Mouse (Mus musculus) liver, embryonic 12.5 days (tissue): ENCODE data around the gene Il17ra. TPM values are rescaled to one million over a fixed set of nuclear protein-coding genes. Genes with fewer than 3 reads are reported as not detected.

ENCODE experiments used
- ATAC-seq: fragments of 200-750 bp; cut with Nextera tagmentation; 2 replicates; pipeline ENCODE4 v1.8.0; 2017; ENCODE audit warnings: moderate number of reproducible peaks, mild to moderate bottlenecking, moderate library complexity
- H3K27ac ChIP-seq: fragments of 300-500 bp; sonication (generic); 2 replicates; pipeline ENCODE4 v1.5.1; 2016; ENCODE audit warnings: mild to moderate bottlenecking
- H3K27me3 ChIP-seq: fragments of 300-500 bp; sonication (generic); replicated peaks from 2 replicates; pipeline ENCODE4 v1.6.1; 2016; ENCODE audit warnings: mild to moderate bottlenecking, moderate library complexity
- H3K36me3 ChIP-seq: fragments of 300-500 bp; sonication (generic); 2 replicates; pipeline ENCODE4 v1.6.1; 2016; ENCODE audit warnings: mild to moderate bottlenecking, moderate library complexity
- H3K4me1 ChIP-seq: fragments of 300-500 bp; sonication (generic); 2 replicates; pipeline ENCODE4 v1.6.1; 2016
- H3K4me2 ChIP-seq: fragments of 300-500 bp; sonication (generic); 2 replicates; pipeline ENCODE4 v1.6.1; 2016; ENCODE audit warnings: mild to moderate bottlenecking, moderate library complexity
- H3K4me3 ChIP-seq: fragments of 300-500 bp; sonication (generic); 2 replicates; pipeline ENCODE4 v1.5.1; 2016; ENCODE audit warnings: mild to moderate bottlenecking, moderate library complexity
- H3K9ac ChIP-seq: fragments of 300-500 bp; sonication (generic); 2 replicates; pipeline ENCODE4 v1.6.1; 2016; ENCODE audit warnings: mild to moderate bottlenecking, moderate library complexity
- H3K9me3 ChIP-seq: fragments of 300-500 bp; sonication (generic); replicated peaks from 2 replicates; pipeline ENCODE4 v1.6.1; 2016; ENCODE audit warnings: mild to moderate bottlenecking, moderate library complexity
- WGBS: fragments of 180-500 bp; shearing (Covaris S2); methylation state at CpG from one replicate; pipeline ENCODE4 v1.1.7; 2016; ENCODE audit not compliant: insufficient replicate concordance; 5-methylcytosine and 5-hydroxymethylcytosine counted together
- polyA plus RNA-seq: library from polyadenylated mRNA; unstranded; fragments of >200 nt; fragmentation: Nextera tagmentation; extraction: Ambion mirVana; gene quantifications from 2 replicates; pipeline ENCODE4 v1.2.1, GENCODE M21; 2016

The Il17ra gene
- polyA plus RNA-seq, result 13.3 and 14.8 TPM in 2 replicates

DNA sequence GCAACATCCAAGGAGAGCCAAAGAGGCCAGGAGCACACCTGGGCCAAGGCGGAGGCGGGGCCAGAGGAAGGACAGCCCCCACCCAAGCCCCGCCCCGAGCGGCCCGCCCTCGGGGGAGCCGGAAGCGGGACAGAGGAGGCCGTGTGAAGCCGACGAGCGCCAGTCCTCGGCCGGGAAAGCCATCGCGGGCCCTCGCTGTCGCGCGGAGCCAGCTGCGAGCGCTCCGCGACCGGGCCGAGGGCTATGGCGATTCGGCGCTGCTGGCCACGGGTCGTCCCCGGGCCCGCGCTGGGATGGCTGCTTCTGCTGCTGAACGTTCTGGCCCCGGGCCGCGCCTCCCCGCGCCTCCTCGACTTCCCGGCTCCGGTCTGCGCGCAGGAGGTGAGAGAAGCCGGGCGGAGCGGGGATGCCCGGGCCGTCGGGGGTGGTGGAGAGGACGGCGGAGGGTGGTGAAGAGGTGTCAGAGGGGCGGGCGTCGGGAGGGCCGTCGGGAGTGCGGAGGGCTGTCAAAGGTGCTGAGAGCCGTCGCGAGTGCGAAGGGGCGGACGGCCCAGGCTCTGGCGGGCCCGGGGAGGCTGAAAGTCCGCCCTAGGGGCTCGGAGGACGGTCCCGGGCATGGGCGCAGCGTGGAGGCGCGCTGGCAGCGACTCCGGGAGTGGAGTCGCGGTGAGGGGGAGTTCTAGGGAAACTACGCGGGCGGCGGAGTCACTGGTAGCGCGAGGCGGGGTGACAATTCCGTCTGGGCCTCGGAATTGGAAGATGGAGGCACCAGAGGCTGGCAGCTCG lies at the start of gene Il17ra:
Gene Il17ra (plus strand): TSS at position 162 of the 786 bp plus-strand sequence.
- Histone ChIP-seq H3K27ac (peak within 1 kb of the TSS; percentile 81), H3K9me3 (no peaks in the 10 kb centered on the region), H3K27me3 (peaks cover 15% of the 10 kb centered on the region), H3K4me3 (peak within 1 kb of the TSS; percentile 80), H3K36me3 (no peaks in the 10 kb centered on the region), H3K4me2 (peak within 1 kb of the TSS; percentile 98), H3K9ac (peak within 1 kb of the TSS; percentile 85), H3K4me1 (peaks cover 53% of the 10 kb centered on the region)
- ATAC-seq, result peak; percentile 89
- under 1% methylated on average over 90 of the region's 90 CpGs for WGBS

DNA sequence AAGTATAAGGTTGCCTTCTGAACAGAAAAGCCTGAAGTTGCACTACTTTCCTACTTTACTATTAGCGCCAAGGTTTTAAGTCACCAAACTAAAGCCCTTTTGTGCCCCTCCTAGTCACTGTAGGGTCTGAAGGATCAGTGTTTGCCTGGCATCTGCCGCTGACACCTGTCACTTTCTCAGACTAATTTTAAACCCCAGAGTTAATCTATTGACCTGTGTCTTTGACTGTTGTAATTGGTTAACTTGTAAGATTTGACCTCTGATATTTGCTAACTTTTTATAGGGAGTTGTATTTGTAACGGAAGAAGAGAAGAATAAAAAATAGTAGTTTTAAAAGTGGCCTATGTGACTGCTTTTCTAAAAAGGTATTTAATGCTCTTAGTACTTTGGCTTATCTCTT lies 24.9 kb upstream of the Il17ra start:
- no peak overlapping the region for H3K4me2 ChIP-seq
- ATAC-seq, result no peak
- WGBS, result 88% methylated on average over 3 of the region's 3 CpGs

DNA sequence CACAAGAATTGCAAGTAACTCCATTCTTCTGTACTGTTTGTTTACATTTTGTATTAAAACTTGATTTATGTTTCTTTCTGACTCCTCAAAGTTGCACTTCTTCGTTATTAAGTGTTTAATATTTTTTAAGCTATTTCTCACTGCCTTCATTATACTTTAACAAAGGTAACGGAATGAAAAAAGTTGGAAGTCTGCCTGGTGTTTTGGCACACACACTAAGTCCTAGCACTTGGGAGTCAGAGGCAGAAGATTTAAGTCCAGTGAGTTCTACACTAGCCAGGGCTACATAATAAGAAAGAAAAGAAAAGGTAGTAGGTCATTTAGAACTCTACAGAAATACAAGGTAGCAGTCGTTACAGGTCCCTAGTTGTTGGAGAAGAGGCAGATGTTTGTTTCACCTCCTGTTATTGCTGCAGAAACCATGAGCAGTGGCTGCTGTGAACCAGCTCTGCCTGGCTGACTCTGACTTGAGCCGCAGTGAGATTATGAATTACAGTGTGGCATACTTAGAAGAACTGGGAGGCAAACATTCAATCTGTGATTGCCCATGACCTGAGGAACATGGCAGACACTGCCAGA lies 20.8 kb upstream of the Il17ra start:
- Histone ChIP-seq H3K4me1 (no peaks in the 10 kb centered on the region), H3K27me3 (no peaks in the 10 kb centered on the region), H3K36me3 (peaks cover 59% of the 10 kb centered on the region), H3K9me3 (no peaks in the 10 kb centered on the region), H3K9ac (no peak overlapping the region), H3K27ac (no peak overlapping the region), H3K4me3 (no peak overlapping the region), H3K4me2 (no peak overlapping the region)
- ATAC-seq, result no peak
- 86% methylated on average over 4 of the region's 4 CpGs for WGBS

More for the DNA sequence above, 24.9 kb upstream of the Il17ra start:
- H3K27me3 ChIP-seq, result no peaks in the 10 kb centered on the region
- no peak overlapping the region for H3K9ac ChIP-seq
- no peak overlapping the region for H3K4me3 ChIP-seq
- H3K9me3 ChIP-seq, result no peaks in the 10 kb centered on the region
- peaks cover 80% of the 10 kb centered on the region for H3K36me3 ChIP-seq
- no peaks in the 10 kb centered on the region for H3K4me1 ChIP-seq
- no peak overlapping the region for H3K27ac ChIP-seq

DNA sequence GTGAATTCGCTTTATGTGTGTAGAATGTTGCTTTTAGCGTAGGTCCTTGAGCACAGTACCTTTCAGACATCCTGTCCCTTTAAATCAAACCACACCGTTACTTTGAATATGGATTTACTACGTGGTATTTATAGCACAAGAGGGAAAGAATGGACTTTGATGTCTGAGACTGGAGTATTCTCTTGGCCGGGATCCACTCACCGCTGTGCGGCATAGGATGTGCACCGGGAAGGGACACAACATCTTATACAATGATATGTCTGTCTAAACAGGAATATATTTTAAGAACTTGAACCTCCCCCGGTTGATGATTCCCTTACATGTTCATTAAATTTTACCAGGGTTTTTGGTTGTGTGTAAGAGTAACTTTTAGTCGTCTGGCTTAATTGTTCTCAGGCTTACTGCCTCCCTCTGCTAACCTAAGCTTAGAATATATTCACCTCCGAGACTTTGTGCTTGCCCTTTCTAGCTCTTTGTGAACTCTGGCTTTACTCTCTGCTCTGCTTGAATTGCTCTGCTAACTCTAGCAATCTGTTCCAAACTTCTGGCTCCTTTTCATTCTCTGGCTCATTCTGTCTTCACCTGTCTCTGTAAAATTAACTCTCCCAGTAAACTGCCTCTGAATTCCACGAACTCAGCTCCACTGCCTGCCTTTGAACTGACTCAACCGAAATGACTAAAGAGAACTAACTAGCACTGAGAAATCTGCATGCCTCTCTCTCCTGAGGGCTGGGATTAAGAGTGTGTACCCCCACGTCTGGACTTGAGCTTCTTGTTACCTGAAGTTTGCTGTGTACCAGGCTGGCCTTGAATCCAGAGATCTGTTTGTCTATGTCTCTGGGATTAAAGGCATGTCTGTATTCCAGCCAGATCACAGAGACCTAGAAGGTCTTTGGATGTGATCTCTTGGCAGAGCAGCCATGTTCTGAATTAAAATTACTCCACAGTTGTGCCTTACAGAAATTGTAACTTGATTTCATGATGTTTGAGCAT lies 19.4 kb upstream of the Il17ra start:
- no peak overlapping the region for H3K27ac ChIP-seq
- no peak for ATAC-seq
- peaks cover 48% of the 10 kb centered on the region for H3K36me3 ChIP-seq
- no peak overlapping the region for H3K9ac ChIP-seq
- no peaks in the 10 kb centered on the region for H3K4me1 ChIP-seq
- H3K4me2 ChIP-seq, result no peak overlapping the region
- H3K4me3 ChIP-seq, result no peak overlapping the region
- H3K27me3 ChIP-seq, result no peaks in the 10 kb centered on the region
- no peaks in the 10 kb centered on the region for H3K9me3 ChIP-seq
- 84% methylated on average over 14 of the region's 14 CpGs for WGBS

DNA sequence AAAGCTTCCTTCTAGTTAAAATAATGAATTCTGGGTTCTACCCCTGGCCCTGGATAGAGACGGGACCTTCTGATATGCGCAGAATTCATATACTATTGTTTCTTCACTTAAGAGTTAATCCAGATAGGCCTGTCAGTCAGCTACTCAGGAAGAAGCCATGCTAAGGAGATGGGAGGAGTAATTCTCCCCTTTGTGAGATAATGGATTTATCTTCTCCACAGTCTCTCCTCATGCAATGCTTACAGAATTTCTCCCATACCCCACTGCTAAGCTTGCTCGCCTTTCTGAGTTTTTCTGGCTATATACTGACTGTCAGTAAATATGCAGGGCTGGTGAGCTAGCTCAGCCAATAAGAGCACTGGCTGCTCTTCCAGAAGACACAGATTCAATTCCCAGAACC lies 12.8 kb upstream of the Il17ra start:
- Histone ChIP-seq H3K4me3 (no peak overlapping the region), H3K27ac (no peak overlapping the region), H3K9me3 (no peaks in the 10 kb centered on the region), H3K4me1 (peaks cover 30% of the 10 kb centered on the region), H3K4me2 (no peak overlapping the region), H3K27me3 (no peaks in the 10 kb centered on the region), H3K9ac (no peak overlapping the region), H3K36me3 (no peaks in the 10 kb centered on the region)
- no peak for ATAC-seq
- WGBS, result 66% methylated on average over 3 of the region's 3 CpGs

DNA sequence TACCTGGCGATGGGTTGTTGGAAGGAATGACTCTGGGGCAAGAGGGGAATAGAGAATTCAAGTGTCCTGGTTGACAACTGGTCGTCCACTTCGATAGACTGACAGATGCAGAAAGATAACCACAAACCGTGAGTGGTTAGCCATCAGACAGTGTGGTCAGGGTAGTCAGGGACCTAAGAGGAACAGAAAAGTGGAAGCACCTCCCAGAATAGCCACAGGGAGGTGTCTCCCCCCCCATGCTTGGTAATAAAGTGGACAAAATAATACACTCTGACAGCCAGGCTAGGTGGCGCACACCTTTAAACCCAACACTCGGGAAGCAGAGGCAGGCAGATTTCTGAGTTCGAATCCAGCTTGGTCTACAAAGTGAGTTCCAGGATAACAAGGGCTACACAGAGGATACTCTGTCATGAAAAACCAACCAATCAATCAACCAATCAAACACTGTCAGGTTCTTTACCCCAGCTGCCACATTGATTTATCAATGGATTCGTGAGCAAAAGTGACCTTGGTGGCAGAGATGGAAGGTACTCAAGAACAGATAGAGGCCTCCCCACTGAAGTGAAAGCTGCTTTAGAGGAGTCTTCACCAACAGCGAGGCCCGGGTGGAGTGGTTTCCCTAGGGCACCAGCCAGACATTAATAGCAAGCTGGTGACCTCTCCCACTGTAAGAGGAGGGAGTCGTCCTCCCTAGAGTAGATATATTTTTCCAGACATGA lies 10.5 kb upstream of the Il17ra start:
- 37% methylated on average over 11 of the region's 11 CpGs for WGBS
- Histone ChIP-seq H3K4me3 (no peak overlapping the region), H3K27me3 (no peaks in the 10 kb centered on the region), H3K9ac (no peak overlapping the region), H3K36me3 (no peaks in the 10 kb centered on the region), H3K9me3 (no peaks in the 10 kb centered on the region), H3K4me2 (no peak overlapping the region), H3K4me1 (peaks cover 36% of the 10 kb centered on the region), H3K27ac (no peak overlapping the region)
- 0 out of 2 replicates have a peak, but pooled peaks have one; percentile 2 for ATAC-seq

DNA sequence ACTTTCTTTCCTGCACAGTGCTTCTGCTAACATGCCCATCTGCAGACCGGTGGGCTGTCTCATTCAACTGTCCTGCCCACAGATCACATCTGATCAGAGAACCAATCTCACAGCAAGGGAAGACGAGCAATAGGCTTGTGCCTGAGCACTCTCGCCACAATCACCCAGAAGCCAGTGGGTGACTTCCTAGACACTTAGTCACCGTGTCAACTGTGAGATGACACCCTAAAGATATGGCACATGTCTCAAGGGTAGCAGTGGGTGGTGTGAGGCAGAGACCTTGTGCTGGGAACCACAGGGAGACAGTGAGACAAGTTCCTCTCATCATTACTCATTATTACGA lies 10.0 kb upstream of the Il17ra start:
- Histone ChIP-seq H3K9me3 (no peaks in the 10 kb centered on the region), H3K9ac (no peak overlapping the region), H3K4me3 (no peak overlapping the region), H3K4me2 (no peak overlapping the region), H3K36me3 (no peaks in the 10 kb centered on the region), H3K27ac (no peak overlapping the region), H3K27me3 (no peaks in the 10 kb centered on the region), H3K4me1 (peaks cover 36% of the 10 kb centered on the region)
- peak; percentile 52; the same call in 1 of the 2 replicates for ATAC-seq
- 33% methylated on average over 5 of the region's 5 CpGs for WGBS

DNA sequence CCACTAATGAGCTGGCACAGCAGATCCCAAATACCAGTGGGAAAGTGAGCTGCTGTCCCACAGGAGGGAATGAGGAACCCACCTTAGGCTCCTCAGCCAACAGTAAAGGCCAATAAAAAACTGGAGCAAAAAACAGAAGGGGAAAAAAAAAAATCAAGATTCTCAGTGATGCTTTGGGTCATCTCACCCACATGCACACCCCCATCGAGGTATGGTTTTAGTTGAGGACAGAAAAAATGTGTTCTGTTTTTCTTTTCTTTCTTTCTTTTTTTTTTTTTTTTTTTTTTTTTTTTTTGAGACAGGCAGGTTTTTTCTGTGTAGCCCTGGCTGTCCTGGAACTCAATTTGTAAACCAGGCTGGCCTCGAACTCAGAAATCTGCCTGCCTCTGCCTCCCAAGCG lies 9.5 kb upstream of the Il17ra start:
- 68% methylated on average over 3 of the region's 3 CpGs for WGBS
- H3K36me3 ChIP-seq, result no peaks in the 10 kb centered on the region
- H3K9me3 ChIP-seq, result no peaks in the 10 kb centered on the region
- H3K9ac ChIP-seq, result no peak overlapping the region
- H3K4me2 ChIP-seq, result no peak overlapping the region
- ATAC-seq, result no peak
- no peak overlapping the region for H3K27ac ChIP-seq
- H3K4me1 ChIP-seq, result peaks cover 36% of the 10 kb centered on the region
- no peak overlapping the region for H3K4me3 ChIP-seq
- H3K27me3 ChIP-seq, result no peaks in the 10 kb centered on the region

DNA sequence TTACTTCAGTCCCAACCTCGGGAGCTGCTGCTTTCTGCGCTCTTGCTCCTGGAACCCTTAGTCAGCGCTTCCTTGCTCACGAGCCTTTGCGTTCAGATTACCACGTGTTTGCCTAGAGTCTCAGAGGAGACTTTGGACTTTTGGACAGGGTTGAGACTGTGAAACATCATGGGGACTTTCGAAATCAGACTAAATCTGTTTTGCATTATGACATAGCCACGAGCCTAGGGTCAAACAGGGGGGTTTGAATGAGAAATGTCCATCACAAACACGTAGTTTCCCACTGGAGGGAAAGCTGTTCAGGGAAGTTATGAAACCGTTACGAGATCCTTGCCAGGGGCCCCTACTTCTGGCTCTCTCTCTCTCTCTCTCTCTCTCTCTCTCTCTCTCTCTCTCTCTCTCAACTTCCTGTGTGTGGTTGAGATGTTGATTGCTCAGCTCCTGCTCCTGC lies 8.4 kb upstream of the Il17ra start:
- peak overlapping the region; percentile 51 for H3K4me2 ChIP-seq
- peaks cover 36% of the 10 kb centered on the region for H3K4me1 ChIP-seq
- H3K9me3 ChIP-seq, result no peaks in the 10 kb centered on the region
- H3K9ac ChIP-seq, result no peak overlapping the region; the same call in 1 of the 2 replicates
- H3K4me3 ChIP-seq, result 0 out of 2 replicates have a peak overlapping the region, but pooled peaks have one; percentile 26
- peak overlapping the region; percentile 13; the same call in 1 of the 2 replicates for H3K27ac ChIP-seq
- WGBS, result 17% methylated on average over 11 of the region's 11 CpGs
- no peaks in the 10 kb centered on the region for H3K36me3 ChIP-seq
- ATAC-seq, result peak; percentile 52
- no peaks in the 10 kb centered on the region for H3K27me3 ChIP-seq

DNA sequence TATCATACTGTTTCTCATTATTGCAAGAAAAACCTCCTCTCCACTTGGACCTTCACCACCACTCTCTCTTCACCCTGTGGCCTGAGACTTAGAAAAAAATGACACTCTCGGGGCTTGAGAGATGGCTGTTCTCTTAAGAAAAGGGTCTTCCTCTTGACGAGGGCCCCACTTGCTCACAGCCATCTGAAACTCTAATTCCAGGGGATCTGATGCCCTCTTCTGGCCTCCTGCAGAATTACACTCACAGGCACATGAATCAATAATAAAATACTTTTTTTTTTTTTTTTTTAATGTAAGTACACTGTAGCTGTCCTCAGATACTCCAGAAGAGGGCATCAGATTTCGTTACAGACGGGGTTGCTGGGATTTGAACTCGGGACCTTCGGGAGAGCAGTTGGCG lies 6.0 kb upstream of the Il17ra start:
- Histone ChIP-seq H3K9ac (no peak overlapping the region), H3K4me3 (no peak overlapping the region), H3K27me3 (peaks cover 11% of the 10 kb centered on the region), H3K27ac (no peak overlapping the region), H3K4me1 (peaks cover 28% of the 10 kb centered on the region), H3K9me3 (no peaks in the 10 kb centered on the region), H3K4me2 (no peak overlapping the region), H3K36me3 (no peaks in the 10 kb centered on the region)
- WGBS, result 45% methylated on average over 7 of the region's 7 CpGs
- ATAC-seq, result no peak

DNA sequence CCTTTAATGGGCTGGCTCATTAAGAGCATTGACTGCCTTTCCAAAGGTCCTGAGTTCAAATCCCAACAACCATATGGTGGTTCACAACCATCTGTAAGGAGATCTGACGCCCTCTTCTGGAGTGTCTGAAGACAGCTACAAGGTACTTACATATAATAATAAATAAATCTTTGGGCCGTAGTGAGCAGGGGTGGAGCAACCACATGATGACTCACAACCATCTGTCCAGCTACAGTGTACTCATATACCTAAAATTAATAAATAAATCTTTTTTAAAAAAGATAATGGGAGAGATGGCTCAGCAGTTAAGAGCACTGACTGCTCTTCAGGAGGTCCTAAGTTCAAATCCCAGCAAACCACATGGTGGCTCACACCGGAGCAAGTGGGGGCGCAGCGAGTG lies 5.3 kb upstream of the Il17ra start:
- H3K4me2 ChIP-seq, result no peak overlapping the region
- no peak for ATAC-seq
- no peaks in the 10 kb centered on the region for H3K9me3 ChIP-seq
- no peak overlapping the region for H3K4me3 ChIP-seq
- 79% methylated on average over 5 of the region's 5 CpGs for WGBS
- H3K9ac ChIP-seq, result no peak overlapping the region
- H3K36me3 ChIP-seq, result no peaks in the 10 kb centered on the region
- peaks cover 15% of the 10 kb centered on the region for H3K27me3 ChIP-seq
- no peak overlapping the region for H3K27ac ChIP-seq
- H3K4me1 ChIP-seq, result peaks cover 27% of the 10 kb centered on the region
